Mouse (Mus musculus) stomach, embryonic 16.5 days (tissue): ENCODE measurements around the gene Csf3r. TPM values are rescaled to one million over a fixed set of nuclear protein-coding genes. Genes with fewer than 3 reads are reported as not detected.

Experiments
- ATAC-seq: fragments of 200-750 bp; cut with Nextera tagmentation; 2 replicates; pipeline ENCODE4 v1.8.0; 2017; ENCODE audit warnings: moderate number of reproducible peaks, moderate TSS enrichment; ENCODE audit not compliant: insufficient read depth, low FRiP score
- H3K27ac ChIP-seq: fragments of 300-500 bp; sonication (generic); 2 replicates; pipeline ENCODE4 v1.5.1; 2014; ENCODE audit warnings: low read length
- H3K27me3 ChIP-seq: fragments of 300-500 bp; sonication (generic); 2 replicates; pipeline ENCODE4 v1.6.1; 2014; ENCODE audit warnings: low read length, control low read depth, mixed read lengths; ENCODE audit not compliant: control insufficient read depth, insufficient read depth
- H3K36me3 ChIP-seq: fragments of 300-500 bp; sonication (generic); 2 replicates; pipeline ENCODE4 v1.6.1; 2014; ENCODE audit warnings: low read length; ENCODE audit not compliant: control insufficient read depth, insufficient read depth
- H3K4me1 ChIP-seq: fragments of 300-500 bp; sonication (generic); 2 replicates; pipeline ENCODE4 v1.6.1; 2014; ENCODE audit warnings: low read length, control low read depth, mixed read lengths; ENCODE audit not compliant: control insufficient read depth, insufficient read depth
- H3K4me2 ChIP-seq: fragments of 300-500 bp; sonication (generic); 2 replicates; pipeline ENCODE4 v1.6.1; 2014; ENCODE audit warnings: low read depth, low read length, mixed read lengths
- H3K4me3 ChIP-seq: fragments of 300-500 bp; sonication (generic); replicated peaks from 2 replicates; pipeline ENCODE4 v1.5.1; 2014; ENCODE audit warnings: mild to moderate bottlenecking, low read length
- H3K9ac ChIP-seq: fragments of 300-500 bp; sonication (generic); 2 replicates; pipeline ENCODE4 v1.6.1; 2014; ENCODE audit warnings: low read length
- H3K9me3 ChIP-seq: fragments of 300-500 bp; sonication (generic); replicated peaks from 2 replicates; pipeline ENCODE4 v1.6.1; 2016; ENCODE audit warnings: low read length, control low read depth; ENCODE audit not compliant: control insufficient read depth
- WGBS: fragments of 180-500 bp; shearing (Covaris S2); extraction: QIAGEN DNeasy Blood & Tissue Kit; methylation state at CpG from one replicate; pipeline ENCODE4 v1.1.7; 2014; 5-methylcytosine and 5-hydroxymethylcytosine counted together
- polyA plus RNA-seq: library from polyadenylated mRNA; unstranded; fragments of >200 nt; fragmentation: Nextera tagmentation; extraction: Ambion mirVana; gene quantifications from 2 replicates; pipeline ENCODE4 v1.2.1, GENCODE M21; 2015

The Csf3r gene
- polyA plus RNA-seq, 1 experiment from 2014 or later: 2.1 TPM

DNA sequence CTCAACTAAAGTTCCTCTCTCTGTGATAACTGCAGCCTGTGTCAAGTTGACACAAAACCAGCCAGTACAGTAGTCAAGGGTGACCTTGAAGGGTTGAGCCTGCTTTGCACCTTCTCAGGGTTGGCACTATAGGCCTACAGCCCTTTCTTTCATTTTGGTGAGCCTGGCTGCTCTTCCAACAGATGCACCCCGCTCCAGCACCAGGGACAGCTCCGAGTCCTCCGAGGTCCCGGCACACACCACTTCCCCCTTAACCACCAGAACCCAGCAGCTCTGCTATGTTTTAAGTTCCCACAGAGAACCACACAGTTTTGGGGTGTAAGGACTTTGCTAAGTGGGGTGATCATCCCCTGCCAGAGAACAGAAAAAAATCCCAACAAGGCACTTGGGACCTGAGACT is 27.8 kb upstream of the Csf3r start:
- Histone ChIP-seq H3K9me3 (peaks cover 7% of the 10 kb centered on the region), H3K4me1 (no peaks in the 10 kb centered on the region), H3K4me2 (no peak overlapping the region), H3K27ac (no peak overlapping the region), H3K27me3 (no peaks in the 10 kb centered on the region), H3K36me3 (no peaks in the 10 kb centered on the region), H3K9ac (no peak overlapping the region), H3K4me3 (no peak overlapping the region)
- no peak for ATAC-seq
- 6% methylated on average over 4 of the region's 4 CpGs for WGBS

DNA sequence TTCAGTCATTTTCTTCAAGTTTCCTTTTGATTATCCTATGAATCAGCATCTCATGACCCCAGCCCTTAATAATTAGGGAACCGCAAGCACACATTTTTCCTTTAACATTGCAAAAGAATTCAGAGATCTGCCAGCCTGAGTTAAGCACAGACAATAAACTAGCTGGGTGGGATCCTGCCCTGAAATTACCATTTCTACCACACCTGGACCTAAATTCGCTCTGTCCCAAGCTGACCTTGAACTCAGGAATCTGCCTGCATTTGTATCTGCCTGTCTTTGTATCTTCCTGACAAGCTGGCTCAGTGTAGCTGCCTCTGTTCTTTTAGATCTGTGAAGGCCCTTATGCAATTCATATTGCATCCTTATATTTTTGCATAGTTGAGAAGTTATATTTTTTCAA is 26.5 kb upstream of the Csf3r start:
- Histone ChIP-seq H3K4me2 (no peak overlapping the region), H3K9me3 (peaks cover 7% of the 10 kb centered on the region), H3K4me3 (no peak overlapping the region), H3K36me3 (no peaks in the 10 kb centered on the region), H3K4me1 (no peaks in the 10 kb centered on the region), H3K27me3 (no peaks in the 10 kb centered on the region), H3K9ac (no peak overlapping the region), H3K27ac (no peak overlapping the region)
- 90% methylated on average over 2 of the region's 2 CpGs for WGBS
- no peak for ATAC-seq

DNA sequence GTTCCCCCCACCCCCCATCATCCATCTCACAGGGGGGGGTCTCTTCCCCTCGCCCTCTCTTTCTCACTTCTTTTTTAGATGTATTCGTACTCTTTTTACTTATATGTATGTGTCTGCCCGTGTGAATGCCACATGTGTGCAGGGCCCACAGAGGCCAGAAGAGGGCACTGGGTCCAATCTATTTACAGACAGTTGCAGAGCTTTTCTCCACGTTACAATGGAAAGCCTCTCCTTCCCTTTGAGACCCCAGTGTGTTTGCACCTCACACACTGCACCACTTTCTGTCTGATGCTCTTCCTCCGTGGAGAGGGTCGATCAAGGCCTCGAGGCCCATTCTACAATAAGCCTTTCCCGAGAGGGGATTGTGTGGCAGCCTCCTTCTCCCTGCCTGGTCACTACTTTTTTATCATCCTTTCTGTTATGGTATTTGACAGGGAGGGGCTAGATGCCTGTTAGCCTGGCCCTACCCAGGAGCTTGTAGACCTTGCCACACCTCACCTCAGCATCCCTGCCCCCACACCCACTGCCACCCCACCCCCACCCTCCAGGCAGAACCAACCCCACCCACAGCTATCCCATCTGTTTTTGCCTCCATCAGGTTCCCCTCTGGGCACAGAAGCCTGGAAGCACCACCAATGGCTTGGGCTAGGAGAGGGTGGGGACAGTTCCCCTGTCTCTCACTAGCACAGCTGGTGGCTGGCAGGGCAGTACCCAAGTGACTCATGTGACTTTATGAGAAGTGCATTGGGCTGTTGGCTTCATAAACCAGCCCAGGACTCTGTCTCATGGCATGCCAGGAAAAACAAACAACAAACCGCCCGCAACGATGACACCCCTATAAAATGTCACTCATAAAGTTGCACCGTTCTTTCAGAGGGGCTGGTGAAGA is 22.8 kb upstream of the Csf3r start:
- Histone ChIP-seq H3K9ac (no peak overlapping the region), H3K4me2 (no peak overlapping the region), H3K36me3 (no peaks in the 10 kb centered on the region), H3K27ac (no peak overlapping the region), H3K4me3 (no peak overlapping the region), H3K9me3 (peaks cover 7% of the 10 kb centered on the region), H3K4me1 (no peaks in the 10 kb centered on the region), H3K27me3 (no peaks in the 10 kb centered on the region)
- WGBS: 83% methylated on average over 12 of the region's 12 CpGs
- ATAC-seq: no peak

DNA sequence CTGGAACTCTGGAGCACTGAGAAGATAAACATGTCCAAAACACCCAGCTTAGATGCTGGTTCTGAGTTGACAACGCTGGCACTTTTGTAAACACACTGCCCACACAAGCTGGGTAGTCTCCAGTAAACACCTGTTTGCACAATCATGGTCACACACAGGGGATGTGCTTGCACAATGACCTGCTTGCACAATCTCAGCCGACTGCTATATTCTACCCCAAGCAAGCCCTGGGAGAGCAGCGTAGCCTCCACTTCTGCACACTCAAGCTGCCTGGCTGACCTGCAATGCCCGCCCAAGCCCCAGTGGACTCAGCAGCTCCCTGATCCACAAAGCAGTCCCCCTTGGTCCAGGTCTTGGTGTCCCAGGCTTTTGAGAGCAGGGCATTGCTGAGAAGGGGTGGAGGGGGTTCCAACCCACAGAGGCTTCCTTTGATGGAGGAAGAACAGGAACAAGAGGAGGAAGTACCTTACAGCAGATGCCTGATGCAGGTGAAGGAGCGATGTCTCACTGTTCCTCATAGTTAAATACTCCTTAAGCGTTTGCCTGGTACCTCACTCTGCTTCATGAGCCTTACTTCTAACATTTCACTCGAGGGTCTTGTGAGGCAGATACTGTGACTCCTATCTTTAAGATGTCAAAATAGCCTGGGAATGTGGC is 6.5 kb upstream of the Csf3r start:
- Histone ChIP-seq H3K9ac (no peak overlapping the region), H3K27me3 (no peaks in the 10 kb centered on the region), H3K27ac (no peak overlapping the region), H3K36me3 (no peaks in the 10 kb centered on the region), H3K9me3 (no peaks in the 10 kb centered on the region), H3K4me1 (no peaks in the 10 kb centered on the region), H3K4me2 (no peak overlapping the region), H3K4me3 (no peak overlapping the region)
- WGBS: 76% methylated on average over 7 of the region's 7 CpGs
- ATAC-seq: no peak

DNA sequence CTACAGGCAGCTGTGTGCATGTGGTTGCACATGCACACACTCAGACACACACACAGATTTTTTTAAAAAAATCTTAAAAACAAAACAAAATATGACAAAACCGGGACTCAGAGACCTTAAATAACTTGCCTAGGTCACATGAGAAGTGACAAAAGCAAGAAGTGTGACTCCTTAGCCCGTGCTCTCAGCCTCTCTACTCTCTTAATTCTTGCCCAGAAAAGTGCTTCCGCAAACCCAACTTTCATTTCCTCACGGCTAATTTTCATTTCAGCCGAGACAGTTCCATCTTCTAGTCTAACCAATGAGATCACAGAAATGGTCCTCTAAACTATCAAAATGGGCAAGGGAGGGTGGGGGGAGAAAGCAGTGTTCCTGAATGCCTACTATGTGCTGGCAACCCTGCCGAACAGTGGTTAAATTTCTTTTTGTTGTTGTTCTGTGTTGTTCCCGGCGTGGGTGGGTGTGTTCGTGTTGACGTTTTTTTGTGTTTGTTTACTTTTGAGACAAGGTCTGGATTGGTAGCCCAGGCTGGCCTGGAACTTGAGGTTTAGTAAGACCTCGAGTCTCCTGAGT is 5.3 kb upstream of the Csf3r start:
- Histone ChIP-seq H3K9ac (no peak overlapping the region), H3K4me2 (no peak overlapping the region), H3K9me3 (no peaks in the 10 kb centered on the region), H3K36me3 (no peaks in the 10 kb centered on the region), H3K4me1 (no peaks in the 10 kb centered on the region), H3K27ac (no peak overlapping the region), H3K4me3 (no peak overlapping the region), H3K27me3 (no peaks in the 10 kb centered on the region)
- ATAC-seq: no peak
- WGBS: 69% methylated on average over 11 of the region's 11 CpGs

DNA sequence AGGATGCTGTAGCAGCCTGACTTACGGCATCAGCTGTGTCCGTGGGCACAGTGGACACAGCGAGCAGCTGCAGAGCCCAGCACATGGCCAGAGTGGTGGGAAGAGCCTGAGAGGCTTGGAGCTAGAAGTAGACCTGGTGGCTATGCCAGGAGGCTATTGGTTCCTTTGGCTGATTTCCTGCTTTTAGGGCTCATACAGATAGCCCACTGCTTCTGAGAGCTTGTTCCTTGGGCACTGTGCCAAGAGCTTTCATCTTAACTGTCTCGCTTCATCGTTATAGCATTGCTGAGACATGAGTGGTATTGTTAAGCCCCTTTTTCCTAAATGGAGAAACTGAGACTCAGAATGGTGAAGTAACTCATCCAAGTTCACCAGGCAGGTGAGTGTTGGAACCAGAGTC is 1.5 kb downstream of the Csf3r start:
- Histone ChIP-seq H3K9me3 (no peaks in the 10 kb centered on the region), H3K4me3 (no peak overlapping the region), H3K27me3 (no peaks in the 10 kb centered on the region), H3K36me3 (no peaks in the 10 kb centered on the region), H3K27ac (no peak overlapping the region), H3K4me2 (no peak overlapping the region), H3K9ac (no peak overlapping the region), H3K4me1 (no peaks in the 10 kb centered on the region)
- 78% methylated on average over 5 of the region's 5 CpGs for WGBS
- ATAC-seq: no peak

DNA sequence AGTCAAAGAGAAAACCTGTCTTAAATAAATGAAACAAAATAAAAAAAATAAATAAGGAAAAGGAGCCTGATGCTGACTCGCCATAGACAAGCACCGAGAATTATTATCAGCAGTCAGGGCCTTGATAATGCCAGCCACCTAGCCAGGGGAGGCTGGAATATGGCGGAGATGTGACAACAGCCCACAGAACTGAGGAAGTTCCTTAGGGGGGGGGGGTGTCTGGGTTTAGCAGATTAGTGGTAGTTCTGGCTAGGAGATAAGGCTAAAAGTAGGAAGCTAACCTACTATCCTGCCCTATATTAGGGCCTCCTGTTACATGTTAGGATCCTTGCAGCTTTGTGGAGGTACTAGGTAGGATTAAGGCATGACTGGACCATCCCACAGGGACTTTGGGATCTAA is 3.6 kb downstream of the Csf3r start:
- Histone ChIP-seq H3K4me2 (no peak overlapping the region), H3K4me1 (no peaks in the 10 kb centered on the region), H3K36me3 (no peaks in the 10 kb centered on the region), H3K27ac (no peak overlapping the region), H3K27me3 (no peaks in the 10 kb centered on the region), H3K9ac (no peak overlapping the region), H3K9me3 (no peaks in the 10 kb centered on the region), H3K4me3 (no peak overlapping the region)
- 78% methylated on average over 3 of the region's 3 CpGs for WGBS
- ATAC-seq: no peak

DNA sequence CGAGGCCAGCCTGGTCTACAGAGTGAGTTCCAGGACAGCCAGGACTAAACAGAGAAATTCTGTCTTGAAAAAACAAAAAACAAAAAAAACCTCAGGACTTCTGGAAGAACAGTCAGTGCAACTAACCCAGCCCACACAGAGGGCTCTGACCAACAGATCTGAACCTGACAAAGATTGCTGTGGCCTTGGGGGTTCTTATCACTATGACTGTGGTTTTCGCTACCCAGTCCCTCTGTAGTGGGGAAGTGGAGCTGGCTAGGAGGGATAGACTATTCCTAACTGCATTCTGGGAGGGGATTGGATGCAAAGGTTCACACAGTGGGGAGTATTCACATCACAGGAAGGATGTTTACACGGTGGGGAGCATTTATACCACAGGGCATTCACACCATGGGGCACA is 4.7 kb downstream of the Csf3r start:
- no peaks in the 10 kb centered on the region for H3K36me3 ChIP-seq
- no peaks in the 10 kb centered on the region for H3K9me3 ChIP-seq
- no peaks in the 10 kb centered on the region for H3K27me3 ChIP-seq
- H3K27ac ChIP-seq: no peak overlapping the region
- H3K4me2 ChIP-seq: no peak overlapping the region
- H3K4me1 ChIP-seq: no peaks in the 10 kb centered on the region
- no peak overlapping the region for H3K9ac ChIP-seq
- WGBS: 63% methylated on average over 3 of the region's 3 CpGs
- no peak overlapping the region for H3K4me3 ChIP-seq
- no peak for ATAC-seq

DNA sequence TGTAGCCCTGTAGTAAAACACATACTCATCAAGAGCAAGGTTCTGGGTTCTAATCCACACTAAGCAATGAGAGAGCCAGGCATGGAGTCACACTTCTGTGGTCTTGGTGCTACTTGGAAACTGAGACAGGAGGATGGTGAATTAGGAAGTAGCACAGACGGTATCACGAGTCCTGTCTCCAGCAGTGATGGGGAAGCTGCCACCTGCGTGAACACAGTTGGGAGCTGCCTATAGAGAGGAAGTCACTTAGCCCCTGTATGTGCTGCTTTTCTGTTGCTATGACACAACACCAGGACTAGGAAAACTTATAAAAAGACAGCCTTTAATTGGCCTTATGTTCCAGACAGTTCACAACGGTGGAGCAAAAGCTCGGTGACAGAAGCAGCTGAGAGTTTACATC is 6.4 kb downstream of the Csf3r start:
- no peak for ATAC-seq
- Histone ChIP-seq H3K9ac (no peak overlapping the region), H3K27me3 (no peaks in the 10 kb centered on the region), H3K4me2 (no peak overlapping the region), H3K36me3 (no peaks in the 10 kb centered on the region), H3K4me3 (no peak overlapping the region), H3K4me1 (no peaks in the 10 kb centered on the region), H3K27ac (no peak overlapping the region), H3K9me3 (no peaks in the 10 kb centered on the region)
- 68% methylated on average over 5 of the region's 5 CpGs for WGBS
